Mouse (Mus musculus) cerebellum, postnatal 14 days (tissue): ENCODE results near the gene Pank1.

Experiments
- DNase-seq, 2 experiments: peaks; one replicate each; pipeline ENCODE4 v3.0.0; 2021; ENCODE audit warnings: mixed read lengths in 2 of 2

Pank1 gene

DNA sequence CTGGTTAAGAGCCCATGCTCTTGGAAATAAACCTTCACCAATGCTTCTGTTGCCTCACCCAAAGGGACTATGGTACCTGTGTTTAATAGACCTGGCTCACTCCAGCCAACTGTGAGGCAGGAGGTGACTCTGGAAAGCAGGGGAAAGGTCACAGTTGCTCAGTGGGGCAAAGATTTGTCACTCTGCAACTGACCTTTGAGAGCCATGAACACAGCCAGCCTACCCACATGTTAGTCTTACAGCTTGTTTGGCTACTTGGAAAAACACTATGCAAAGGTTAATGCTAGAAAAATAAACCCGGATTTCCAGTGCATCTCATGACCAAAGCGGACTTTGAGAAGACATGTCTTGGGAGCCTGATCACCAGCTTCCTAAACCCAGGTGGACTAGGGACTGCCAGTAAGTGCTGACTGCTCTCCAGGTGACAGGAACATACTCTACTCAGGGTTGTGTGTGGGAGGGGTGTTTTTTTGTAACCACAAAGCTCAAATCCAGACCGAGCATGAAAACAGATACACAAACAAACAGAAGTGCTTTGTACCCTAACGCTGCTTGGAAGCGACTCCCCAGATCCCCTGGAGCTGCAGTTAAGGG lies 59.6 kb downstream of the Pank1 start:
- no peak for DNase-seq

DNA sequence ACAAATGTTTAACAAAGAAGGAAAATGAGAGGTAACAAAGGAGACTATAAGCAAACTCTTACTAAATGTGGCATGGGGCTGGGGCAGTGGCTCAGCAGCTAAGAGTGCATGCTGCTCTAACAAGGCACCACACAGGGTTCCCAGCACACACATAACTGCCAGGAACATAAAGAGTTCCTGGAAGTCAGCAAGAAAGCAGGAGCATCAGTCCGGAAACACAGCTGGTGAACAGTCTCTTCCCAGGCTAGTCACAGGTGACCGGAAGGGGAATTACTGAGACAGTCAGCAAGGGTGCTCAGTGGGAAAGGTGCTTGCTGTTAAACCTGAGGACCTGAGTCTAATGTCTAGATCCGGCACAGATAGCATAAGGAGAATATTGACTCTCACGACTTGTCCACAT lies 63.9 kb downstream of the Pank1 start:
- no peak for DNase-seq

DNA sequence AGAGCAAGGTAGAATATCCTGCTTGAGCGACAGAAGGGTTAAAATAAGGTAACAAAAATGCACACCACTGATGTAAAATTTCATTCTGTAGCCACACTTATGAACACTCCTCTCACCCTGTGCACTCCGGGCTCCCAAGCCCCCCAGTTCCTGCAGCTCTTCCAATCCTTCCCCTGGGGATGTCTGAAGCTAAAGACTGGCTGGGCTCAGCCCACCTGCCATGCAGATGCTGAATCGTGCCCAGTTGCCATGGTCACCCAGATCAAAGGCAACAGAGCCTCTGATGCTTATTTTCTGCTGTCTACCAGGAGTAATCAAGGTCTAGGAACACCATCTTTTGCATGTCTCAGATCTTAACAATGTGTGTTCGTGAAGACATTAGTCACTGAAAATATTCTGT lies 64.6 kb downstream of the Pank1 start:
- no peak for DNase-seq

DNA sequence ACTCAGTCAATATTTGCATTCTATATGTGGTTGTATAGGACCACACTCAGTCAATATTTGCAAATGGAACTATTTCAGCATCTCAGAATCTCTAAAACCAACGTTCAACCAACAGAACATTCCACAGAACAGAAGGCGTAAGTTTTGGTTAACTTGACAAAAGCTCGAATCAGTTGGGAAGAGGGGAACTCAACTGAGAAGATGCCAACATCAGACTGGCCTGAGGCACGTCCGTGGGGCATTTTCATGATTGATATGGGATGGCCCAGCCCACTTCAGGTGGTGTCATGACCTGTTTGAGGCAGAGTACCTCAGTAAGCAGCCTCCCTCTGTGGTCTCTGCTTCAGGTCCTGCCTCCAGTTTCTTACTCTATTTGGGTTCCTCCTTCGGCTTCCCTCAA lies 65.3 kb downstream of the Pank1 start:
- DNase-seq: no peak

DNA sequence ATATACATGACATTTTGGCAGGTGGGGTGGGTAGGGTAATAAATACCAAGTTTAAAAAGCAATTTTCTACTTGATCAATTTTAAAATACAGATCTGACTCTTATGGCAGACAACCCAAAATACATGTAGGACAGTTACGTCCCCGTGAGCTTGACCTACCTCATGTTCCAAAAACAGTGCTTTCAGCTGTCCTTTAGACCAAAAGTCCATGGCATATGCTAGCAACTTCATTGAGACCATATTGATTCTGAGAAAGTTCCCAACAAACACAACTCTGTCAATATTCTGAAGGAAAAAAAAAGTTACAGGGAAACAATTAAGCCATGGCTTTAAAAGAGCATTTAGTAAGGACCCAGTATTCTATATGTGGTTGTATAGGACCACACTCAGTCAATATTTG lies 65.7 kb downstream of the Pank1 start:
- no peak for DNase-seq

DNA sequence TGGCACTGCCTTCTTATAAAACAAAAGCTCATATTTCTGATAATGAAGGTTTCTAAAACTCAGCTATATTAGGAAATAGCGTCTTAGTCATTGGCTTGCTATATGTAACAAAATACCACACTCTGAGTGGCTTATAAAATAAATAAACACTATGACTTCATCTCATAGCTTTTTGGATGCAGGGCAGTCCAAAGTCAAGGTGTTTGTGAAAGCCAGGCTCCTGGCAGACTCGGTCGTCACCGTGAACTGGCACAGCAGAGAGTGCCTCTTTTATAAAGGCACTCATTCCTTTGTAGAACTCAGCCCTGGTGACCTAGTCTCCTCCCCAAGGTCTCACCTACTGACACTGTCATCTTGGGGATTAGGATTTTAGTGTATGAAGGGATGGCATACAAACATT lies 66.5 kb downstream of the Pank1 start:
- DNase-seq: no peak

DNA sequence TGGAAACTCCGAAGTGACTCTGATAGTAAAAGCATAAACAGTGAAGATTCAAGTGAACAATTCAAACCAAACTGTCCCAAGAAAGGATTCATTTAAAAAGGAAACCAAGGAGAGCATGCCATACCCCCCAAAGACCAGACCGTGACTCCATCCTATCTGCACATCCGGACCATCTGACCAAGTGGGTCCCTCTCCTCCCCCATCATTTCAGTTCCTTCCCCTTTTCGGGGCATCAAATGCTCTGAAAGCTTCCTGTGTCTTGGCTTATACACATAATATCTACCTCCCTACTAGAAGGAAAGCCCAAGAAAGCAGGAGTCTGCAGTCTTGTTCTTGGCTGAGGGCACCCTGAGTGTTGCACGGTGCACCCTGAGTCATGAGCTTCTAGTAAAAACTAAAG lies 72.1 kb downstream of the Pank1 start:
- no peak for DNase-seq

DNA sequence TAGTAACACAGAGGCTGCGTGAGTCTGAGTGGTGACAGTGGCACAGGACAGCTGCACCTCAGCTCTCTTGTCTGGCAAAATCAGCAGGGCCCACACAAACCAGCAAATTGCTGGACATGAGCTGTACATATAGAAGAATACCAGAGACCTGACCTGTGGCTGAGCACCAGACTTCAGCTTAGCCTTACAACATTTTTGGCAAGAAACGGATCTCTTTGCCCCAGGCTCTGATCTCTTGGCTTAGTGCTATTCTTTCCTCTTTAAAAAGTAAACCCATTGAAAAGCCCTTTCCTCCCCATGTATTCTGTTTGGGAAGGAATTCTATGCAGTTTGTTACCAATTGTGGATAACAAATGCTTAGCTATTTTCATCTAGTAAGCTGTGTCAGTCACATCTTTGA lies 74.2 kb downstream of the Pank1 start:
- DNase-seq: no peak

DNA sequence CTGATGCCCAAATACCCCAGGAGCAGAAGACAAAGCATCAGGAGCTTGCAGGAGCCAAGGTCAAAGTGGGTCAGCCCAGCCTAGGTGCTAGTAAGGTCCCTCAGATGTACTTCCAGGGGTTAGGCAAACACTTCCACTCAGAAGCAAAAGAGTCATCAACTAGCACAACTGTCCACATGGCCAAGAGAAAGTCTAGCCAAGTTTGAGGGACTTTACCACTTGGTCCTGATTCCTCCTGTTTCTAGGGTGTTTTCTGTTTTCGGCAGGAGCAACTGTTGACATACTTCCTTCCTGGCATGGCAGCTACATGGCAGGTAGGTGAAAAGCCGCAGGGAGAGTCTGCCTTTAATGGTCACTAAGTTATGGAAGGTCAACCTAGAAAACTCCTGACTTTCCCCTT lies 74.7 kb downstream of the Pank1 start:
- no peak for DNase-seq

DNA sequence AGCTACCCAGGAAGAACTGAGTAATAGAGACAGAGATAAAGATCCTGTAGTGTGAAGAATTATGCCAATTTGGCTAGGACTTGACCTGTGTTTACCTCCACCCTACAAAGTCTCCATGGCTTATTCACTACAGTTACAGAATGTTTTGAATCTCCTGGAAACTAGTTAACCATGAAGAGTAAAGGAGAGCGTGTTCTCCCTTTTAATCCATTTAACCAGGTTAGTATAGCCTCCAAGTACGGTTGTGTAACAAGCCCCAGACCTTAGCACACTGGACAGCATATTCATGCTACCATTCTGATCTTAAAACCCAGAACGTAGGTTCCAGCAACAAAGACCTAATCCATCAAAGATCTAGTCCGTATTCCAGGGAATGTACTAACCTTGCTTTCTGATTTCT lies 75.9 kb downstream of the Pank1 start:
- DNase-seq: no peak

DNA sequence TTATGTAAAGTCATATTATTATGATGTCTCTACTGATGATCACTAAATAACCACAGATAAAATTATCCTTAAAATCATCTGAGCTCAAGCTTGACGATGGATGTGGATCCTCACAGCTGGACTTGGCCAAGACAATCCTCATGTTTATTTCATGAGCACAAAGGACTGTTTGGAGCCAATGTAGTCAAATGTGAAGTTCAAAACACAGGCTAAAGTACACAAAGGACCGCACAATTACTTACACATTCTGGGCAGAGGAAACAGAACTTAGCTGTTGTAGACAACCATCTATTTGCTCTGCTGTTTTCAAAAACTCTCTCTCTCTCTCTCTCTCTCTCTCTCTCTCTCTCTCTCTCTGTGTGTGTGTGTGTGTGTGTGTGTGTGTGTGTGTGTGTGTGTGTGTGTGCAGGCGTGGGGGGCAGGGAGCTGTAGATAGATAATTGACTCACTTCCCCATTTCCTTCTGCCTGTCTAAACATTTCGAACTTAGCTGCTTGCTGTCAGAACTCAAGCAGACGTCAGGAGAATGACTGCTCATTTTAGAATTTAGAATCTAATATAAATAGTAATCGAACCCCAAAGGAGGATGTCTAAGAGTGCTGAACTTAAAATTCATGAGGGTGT lies 79.5 kb downstream of the Pank1 start:
- no peak for DNase-seq

DNA sequence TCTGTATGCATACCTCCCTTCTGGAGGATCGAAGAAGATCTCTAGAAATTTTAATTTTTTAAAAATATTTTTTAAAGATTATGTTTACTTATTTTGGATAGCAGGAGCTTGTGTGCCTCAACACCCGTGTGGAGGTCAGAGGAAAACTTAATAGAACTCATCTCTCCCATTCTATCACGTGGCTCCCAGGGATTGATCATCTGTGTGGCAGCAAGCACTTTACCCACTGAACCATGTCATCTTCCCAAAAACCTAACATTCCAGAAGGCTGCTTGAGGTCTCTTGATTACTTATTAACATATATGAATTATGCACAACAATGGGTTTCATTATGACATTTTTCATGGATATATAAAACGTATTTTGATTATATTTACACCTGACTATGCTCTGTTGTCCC lies 82.9 kb downstream of the Pank1 start:
- DNase-seq: no peak

DNA sequence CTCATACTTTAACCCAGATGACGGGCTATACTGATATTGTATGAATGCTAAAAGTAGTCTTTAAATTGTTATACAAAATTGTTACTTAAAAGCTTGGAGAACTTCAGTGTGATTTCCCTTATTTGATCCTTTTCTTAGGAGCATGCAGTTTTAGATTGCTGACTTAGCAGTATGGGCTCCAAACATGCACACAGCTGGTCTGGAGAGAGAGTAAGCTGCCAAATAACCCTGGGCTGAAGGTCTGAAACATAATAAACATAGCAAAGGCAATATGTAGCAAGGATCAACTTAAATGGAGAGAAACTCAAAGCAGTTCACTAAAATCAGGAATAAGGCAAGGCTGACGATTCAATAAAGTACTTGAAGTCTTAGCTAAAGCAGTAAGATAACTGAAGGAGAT lies 96.8 kb downstream of the Pank1 start:
- no peak for DNase-seq

DNA sequence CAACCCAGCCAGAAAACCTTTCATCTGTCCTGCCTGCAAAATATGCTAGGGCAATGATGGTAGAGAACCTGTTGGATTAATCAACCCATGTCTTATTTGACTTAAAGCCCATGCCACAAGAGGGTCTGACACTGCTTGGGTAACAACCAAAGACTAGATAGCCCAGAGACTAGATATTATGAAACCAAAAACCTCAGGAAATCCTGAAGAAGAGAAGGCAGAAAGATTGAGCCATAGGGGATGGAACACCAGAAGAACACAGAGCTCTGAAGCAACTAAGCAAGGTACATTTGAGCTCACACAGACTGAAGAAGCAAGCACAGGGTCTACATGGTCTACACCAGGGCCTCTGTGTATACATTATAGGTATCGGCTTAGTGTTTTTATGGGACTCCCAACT lies 100.3 kb downstream of the Pank1 start:
- DNase-seq: no peak

DNA sequence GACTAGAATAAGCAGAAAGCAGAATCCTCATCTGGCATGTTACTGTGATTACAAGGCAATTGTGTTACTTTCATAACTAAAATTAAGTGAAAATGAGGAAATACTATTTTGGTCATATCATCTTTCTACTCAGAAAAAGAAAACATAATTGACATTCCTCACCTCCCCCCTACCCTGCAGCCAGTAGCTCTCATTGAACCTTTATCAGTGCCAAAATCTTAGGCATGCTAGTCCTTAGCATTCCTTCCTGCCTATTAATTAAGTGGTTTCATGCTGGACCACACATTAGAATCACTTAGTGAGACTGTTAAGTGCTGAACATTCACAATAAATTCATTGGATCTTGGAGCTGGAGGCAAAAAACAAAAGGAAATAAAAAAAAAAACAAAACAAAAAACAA lies 101.2 kb downstream of the Pank1 start:
- no peak for DNase-seq

DNA sequence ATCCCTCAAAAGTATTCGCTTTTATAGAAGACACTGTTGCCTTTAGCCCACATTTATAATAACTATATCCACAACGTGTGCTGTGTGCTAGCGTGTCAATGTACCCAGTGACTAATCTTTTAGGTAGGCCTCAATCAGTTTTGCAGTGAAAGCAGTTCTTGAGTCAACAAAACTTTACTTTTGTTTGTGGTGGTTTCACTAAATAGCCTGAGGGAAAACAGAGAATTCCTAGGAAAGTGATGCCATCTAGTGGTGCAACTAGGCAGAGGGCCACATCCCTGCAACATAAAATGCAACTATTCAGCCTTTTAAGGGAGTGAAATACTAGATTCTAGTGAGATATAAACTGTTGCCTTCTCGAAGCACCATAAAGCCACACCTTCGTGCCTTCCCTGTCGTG lies 106.5 kb downstream of the Pank1 start:
- DNase-seq: peak; percentile 65 to 69

DNA sequence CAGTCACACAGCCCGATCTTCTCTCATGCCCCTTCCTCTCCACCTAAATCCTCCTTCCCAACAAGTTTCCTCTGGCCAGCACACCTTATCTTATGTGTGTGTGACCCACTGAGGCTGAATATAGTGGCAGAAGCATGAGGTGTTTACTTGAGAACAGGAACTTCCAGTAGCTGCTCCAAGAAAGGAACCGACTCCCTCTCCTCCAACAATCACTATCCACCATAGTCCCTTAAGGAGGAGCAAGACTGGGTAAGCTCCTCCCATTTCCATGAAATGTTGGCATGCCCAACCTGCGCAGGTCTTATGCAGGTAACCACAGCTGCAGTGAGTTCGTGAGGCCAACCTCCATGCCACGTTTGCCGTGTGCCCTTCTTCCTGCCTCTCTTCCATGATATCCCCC lies 108.5 kb downstream of the Pank1 start:
- DNase-seq: no peak

DNA sequence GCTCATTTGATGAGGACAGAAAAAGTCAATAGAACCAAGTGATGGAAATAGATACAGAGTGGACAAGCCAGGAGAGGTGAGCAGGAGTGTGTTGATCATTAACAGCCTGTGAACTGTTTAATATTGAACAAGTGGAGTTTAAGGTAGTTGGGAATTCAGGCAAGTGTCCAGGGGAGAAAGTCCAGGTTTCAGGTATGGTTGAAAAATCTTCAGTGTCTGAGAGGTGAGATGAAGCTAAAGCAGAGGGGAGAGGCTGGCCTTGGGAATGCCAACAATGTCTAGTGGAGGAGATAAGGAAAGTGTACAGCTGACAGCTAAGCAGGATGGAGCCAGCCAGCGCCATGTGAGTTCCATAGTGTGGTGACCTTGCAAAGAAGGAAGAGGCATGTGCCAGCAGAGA lies 120.5 kb downstream of the Pank1 start:
- no peak for DNase-seq
